Mouse (Mus musculus) brain, adult 10 weeks (tissue): ENCODE data around the gene Gm14597. TPM values are rescaled to one million over a fixed set of nuclear protein-coding genes. Genes with fewer than 3 reads are reported as not detected.

Experiments used
- polyA plus RNA-seq: library from polyadenylated mRNA; stranded (reverse); fragments of 350-450 nt; fragmentation: Illumina TruSeq; extraction: RNeasy Lipid Tissue Mini Kit (QIAGEN cat#74804); gene quantifications from one replicate; pipeline ENCODE4 v1.2.3, GENCODE M21; 2015; ENCODE audit warnings: low read depth, low replicate concordance

Gm14597 gene
- polyA plus RNA-seq: not detected

DNA sequence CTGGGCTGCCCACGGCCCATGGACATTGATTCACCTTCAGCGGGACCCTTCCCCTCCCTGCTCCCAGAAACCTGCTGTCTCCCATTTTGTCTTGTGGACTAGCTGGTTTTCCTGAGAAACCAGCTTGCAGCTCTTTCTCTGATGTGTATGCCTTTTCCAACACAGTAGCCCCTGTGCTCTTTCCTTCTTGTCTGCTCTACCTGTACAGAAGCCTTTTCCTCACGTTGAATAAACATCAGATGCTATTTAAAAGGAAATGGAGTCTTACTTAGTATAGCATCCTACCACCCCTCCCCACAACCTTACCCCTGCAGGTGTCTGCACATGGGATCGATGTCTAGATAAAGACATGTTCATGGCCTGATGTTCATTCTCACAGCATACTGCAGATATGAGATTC lies at the start of gene Gm14597:
Gm14597 (minus strand) TSS at position 101 of the 400 bp plus-strand sequence.

GRCm38 (mm10) chrX:53642980-53643961 lies 34.5 kb upstream of the Gm14597 start, which contains the start of gene Rtl8a:
Rtl8a (minus strand) TSS chrX:53643682.

DNA sequence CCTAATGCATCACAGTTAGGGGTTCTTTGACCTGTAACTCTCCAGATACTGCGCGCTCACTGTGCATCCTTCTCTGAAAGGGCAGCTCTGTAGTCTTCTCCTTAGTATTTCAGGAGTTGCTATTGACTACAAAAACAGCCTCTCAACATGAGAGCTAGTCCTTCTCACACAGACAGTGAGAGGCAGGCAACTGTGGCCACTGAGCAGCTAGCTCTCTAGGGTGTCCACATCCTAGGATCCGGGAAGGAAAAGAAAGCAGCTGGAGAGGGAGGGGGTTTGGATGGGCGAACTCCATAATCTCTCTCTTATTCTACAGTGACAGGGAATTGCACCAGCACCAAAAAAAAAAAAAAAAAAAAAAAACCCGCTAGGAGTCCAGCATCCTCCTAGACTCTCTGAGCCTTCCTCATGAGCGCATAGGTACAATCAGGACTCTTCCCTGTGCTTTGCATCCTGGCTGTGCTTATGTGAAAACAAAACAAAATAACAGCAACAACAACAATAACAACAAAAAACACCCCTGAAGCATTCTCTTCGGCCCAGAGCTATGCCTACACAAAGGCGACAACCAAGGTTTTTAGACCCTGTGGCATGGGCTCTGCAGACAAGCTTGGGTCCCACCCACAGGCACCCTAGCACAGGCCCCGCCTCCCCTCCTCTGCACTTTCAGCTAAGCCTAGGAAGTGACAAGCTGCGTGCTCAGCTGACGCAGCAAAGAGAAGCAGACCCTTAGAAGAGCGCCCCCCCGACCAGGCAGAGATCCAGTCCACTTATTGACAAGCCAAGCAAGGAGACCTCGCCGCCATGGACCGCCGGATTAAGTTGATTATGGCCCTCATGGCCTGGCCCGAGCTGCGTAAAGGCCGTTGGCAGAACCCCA lies 1.3 kb downstream of the Gm14597 start, which contains the start of gene Rtl8c:
Rtl8c (plus strand) TSS at position 791 of the 880 bp plus-strand sequence.

Other genes with a start within 250 kb of the Gm14597 start
- 21.9 TPM for gene Mospd1, start 238.5 kb downstream of the Gm14597 start, polyA plus RNA-seq
- not detected for gene Etd, start 174.1 kb downstream of the Gm14597 start, polyA plus RNA-seq
- gene Rtl8c, start 947 bp downstream of the Gm14597 start, polyA plus RNA-seq: 305 TPM
- 231 TPM for gene Rtl8a, start 34.7 kb upstream of the Gm14597 start, polyA plus RNA-seq
- gene Rtl8b, start 61.4 kb upstream of the Gm14597 start, polyA plus RNA-seq: 263 TPM
- gene 4930502E18Rik, start 115.8 kb upstream of the Gm14597 start, polyA plus RNA-seq: 0.86 TPM
- not detected for gene 1700013H16Rik, start 148.9 kb upstream of the Gm14597 start, polyA plus RNA-seq
- not detected for gene Zfp36l3, start 167.4 kb upstream of the Gm14597 start, polyA plus RNA-seq
- 2.4 TPM for gene Xlr, start 188.7 kb upstream of the Gm14597 start, polyA plus RNA-seq